Mouse (Mus musculus) heart, adult 2 months (tissue): Measurements from ENCODE around the gene Krt79. TPM values are rescaled to one million over a fixed set of nuclear protein-coding genes. Genes with fewer than 3 reads are reported as not detected.
A peak's percentile ranks its signal among the peaks of the same experiment; 100 is the strongest.

ENCODE experiments used
- DNase-seq, 2 experiments: peaks; one replicate each; pipeline ENCODE4 v3.0.0; 2021
- H3K27ac ChIP-seq: fragments of 200-600 bp; 2 replicates; pipeline ENCODE4 v1.8.1; 2022
- H3K27me3 ChIP-seq: fragments of 200-500 bp; 2 replicates; pipeline ENCODE4 v1.6.1; 2012; ENCODE audit warnings: mild to moderate bottlenecking, low read length, inconsistent platforms, mixed read lengths; ENCODE audit not compliant: control insufficient read depth, insufficient read depth
- H3K36me3 ChIP-seq: fragments of 200-500 bp; 2 replicates; pipeline ENCODE4 v1.6.1; 2012; ENCODE audit warnings: low read length, inconsistent platforms; ENCODE audit not compliant: control insufficient read depth, insufficient read depth
- H3K4me1 ChIP-seq: fragments of 200-500 bp; 2 replicates; pipeline ENCODE4 v1.6.1; 2011; ENCODE audit warnings: low read length; ENCODE audit not compliant: control insufficient read depth, insufficient read depth
- H3K4me3 ChIP-seq: fragments of 200-600 bp; 2 replicates; pipeline ENCODE4 v1.8.1; 2022
- H3K79me2 ChIP-seq: fragments of 200-500 bp; replicated peaks from 2 replicates; pipeline ENCODE4 v1.6.1; 2012; ENCODE audit warnings: mild to moderate bottlenecking, inconsistent platforms, low read length, moderate library complexity, mixed read lengths; ENCODE audit not compliant: control insufficient read depth, insufficient read depth
- H3K9ac ChIP-seq: fragments of 200-500 bp; 2 replicates; pipeline ENCODE4 v1.6.1; 2012; ENCODE audit warnings: low read depth, mild to moderate bottlenecking, control low read depth, inconsistent platforms, low read length, mixed read lengths
- CTCF ChIP-seq: fragments of 200-600 bp; IDR thresholded peaks from 2 replicates; pipeline ENCODE4 v1.8.1; 2022; ENCODE audit warnings: antibody characterized with exemption, mild to moderate bottlenecking, moderate library complexity
- EP300 ChIP-seq: fragments of 200-500 bp; IDR thresholded peaks from 2 replicates; pipeline ENCODE4 v1.6.1; 2011; ENCODE audit warnings: low read depth, low read length, control low read depth; ENCODE audit not compliant: insufficient read depth
- POLR2A ChIP-seq: fragments of 200-500 bp; IDR thresholded peaks from 2 replicates; pipeline ENCODE4 v1.6.1; 2011; ENCODE audit warnings: mild to moderate bottlenecking, low read depth, low read length, control low read depth; ENCODE audit not compliant: insufficient read depth
- WGBS: fragments of 180-500 bp; shearing (Covaris S2); methylation state at CpG from one replicate; pipeline ENCODE4 v1.1.7; 2018; 5-methylcytosine and 5-hydroxymethylcytosine counted together
- intact Hi-C: fragments of 180-260 bp; cut with DNase I; formaldehyde crosslinking; loops from one replicate; pipeline ENCODE4 v1.15.1; 2025
- polyA plus RNA-seq: library from polyadenylated mRNA; depleted of rRNA; stranded (reverse); fragments of >200 nt; gene quantifications from 2 replicates; pipeline ENCODE4 v1.2.3, GENCODE M21; 2012
- total RNA-seq, 2 experiments: library from RNA; stranded (reverse); gene quantifications; 2 replicates each; pipeline ENCODE4 v1.2.3; 2021

The Krt79 gene
- total and polyA plus RNA-seq, 3 experiments = 0.27 to 1.5 TPM; not detected in 1

GRCm38 (mm10) chr15:101974083-101974845 lies 34.1 kb upstream of the Krt79 start:
- Histone ChIP-seq H3K4me3 (no peak overlapping the region), H3K4me1 (peaks cover 16% of the 10 kb centered on the region), H3K36me3 (no peaks in the 10 kb centered on the region; the same call in 1 of the 2 replicates), H3K27me3 (no peaks in the 10 kb centered on the region), H3K9ac (no peak overlapping the region), H3K27ac (peak overlapping the region; percentile 24), H3K79me2 (no peaks in the 10 kb centered on the region)
- WGBS = 36% methylated on average over 16 of the region's 16 CpGs
- intact Hi-C loops = no loop called here
- peak; percentile 46 for DNase-seq
- 0 out of 2 replicates have a peak, but pooled peaks have one; percentile 1 for TF ChIP-seq CTCF
- no peak for TF ChIP-seq POLR2A

GRCm38 (mm10) chr15:101973414-101974077 lies 33.4 kb upstream of the Krt79 start:
- DNase-seq = peak; percentile 89 to 98
- H3K4me3 ChIP-seq = no peak overlapping the region
- H3K36me3 ChIP-seq = no peaks in the 10 kb centered on the region; the same call in 1 of the 2 replicates
- no peaks in the 10 kb centered on the region for H3K27me3 ChIP-seq
- H3K9ac ChIP-seq = no peak overlapping the region
- H3K4me1 ChIP-seq = peaks cover 16% of the 10 kb centered on the region
- intact Hi-C loops = loop anchor here (1.0 to 2.0 kb wide), 4 partner anchors 11 to 635 kb away; no protein-coding TSS in a partner anchor
- no peaks in the 10 kb centered on the region for H3K79me2 ChIP-seq
- 15% methylated on average over 15 of the region's 15 CpGs for WGBS
- peak overlapping the region; percentile 24 for H3K27ac ChIP-seq
- TF ChIP-seq EP300 = peak; percentile 87
- TF ChIP-seq POLR2A = no peak
- peak; percentile 100; the same call in 1 of the 2 replicates for TF ChIP-seq CTCF

DNA sequence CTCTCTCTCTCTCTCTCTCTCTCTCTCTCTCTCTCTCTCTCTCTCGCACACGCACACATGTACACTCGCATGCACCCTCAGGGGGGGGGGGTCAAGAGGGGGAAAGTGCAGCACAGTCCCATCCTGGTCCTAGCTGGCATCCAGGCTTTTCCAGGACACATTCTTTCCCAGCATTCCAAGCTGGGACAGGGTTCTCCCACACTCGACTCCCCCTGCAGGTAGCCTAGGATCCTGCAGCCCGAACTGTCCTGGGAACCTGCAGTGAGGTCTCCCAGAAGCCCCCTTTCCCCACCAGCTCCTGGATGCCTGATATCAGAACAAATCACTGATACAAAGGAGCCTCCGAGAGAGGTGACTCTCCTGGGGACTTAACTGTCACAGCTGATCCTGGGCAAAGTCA lies 30.4 kb upstream of the Krt79 start:
- H3K27ac ChIP-seq = no peak overlapping the region
- H3K9ac ChIP-seq = no peak overlapping the region
- peak in 1 of 2 experiments; percentile 47 for DNase-seq
- peaks cover 5% of the 10 kb centered on the region for H3K4me1 ChIP-seq
- H3K4me3 ChIP-seq = no peak overlapping the region
- H3K79me2 ChIP-seq = no peaks in the 10 kb centered on the region
- 6% methylated on average over 3 of the region's 6 CpGs for WGBS
- no peaks in the 10 kb centered on the region for H3K36me3 ChIP-seq
- intact Hi-C loops = no loop called here
- TF ChIP-seq EP300 = no peak
- peak; percentile 79 for TF ChIP-seq CTCF
- H3K27me3 ChIP-seq = no peaks in the 10 kb centered on the region

DNA sequence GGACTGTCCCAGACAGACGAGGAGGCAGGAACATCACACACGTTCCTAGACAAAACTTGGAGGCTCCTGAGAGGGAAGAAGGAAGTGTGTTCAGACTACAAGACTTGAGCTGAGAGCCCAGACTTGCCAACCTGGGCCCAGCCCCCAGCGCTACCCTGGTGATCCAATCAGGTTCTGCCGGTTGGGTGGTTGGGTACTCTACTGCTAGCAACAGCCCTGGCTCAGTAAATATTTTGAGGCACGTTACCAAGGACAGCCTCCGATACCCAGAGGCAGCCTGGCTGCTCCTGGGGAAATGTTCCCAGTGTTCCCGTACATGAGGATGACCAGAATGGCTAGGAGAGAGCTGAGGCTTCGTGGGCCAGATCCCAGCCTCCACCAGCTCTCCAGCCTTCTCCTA lies 26.7 kb upstream of the Krt79 start:
- H3K4me3 ChIP-seq = no peak overlapping the region
- no peak overlapping the region for H3K9ac ChIP-seq
- DNase-seq = peak; percentile 33 to 64
- no peak overlapping the region; the same call in 1 of the 2 replicates for H3K27ac ChIP-seq
- no peaks in the 10 kb centered on the region for H3K36me3 ChIP-seq
- intact Hi-C loops = no loop called here
- WGBS = 67% methylated on average over 8 of the region's 8 CpGs
- no peaks in the 10 kb centered on the region for H3K27me3 ChIP-seq
- H3K4me1 ChIP-seq = no peaks in the 10 kb centered on the region
- TF ChIP-seq EP300 = no peak
- TF ChIP-seq CTCF = no peak
- H3K79me2 ChIP-seq = no peaks in the 10 kb centered on the region

DNA sequence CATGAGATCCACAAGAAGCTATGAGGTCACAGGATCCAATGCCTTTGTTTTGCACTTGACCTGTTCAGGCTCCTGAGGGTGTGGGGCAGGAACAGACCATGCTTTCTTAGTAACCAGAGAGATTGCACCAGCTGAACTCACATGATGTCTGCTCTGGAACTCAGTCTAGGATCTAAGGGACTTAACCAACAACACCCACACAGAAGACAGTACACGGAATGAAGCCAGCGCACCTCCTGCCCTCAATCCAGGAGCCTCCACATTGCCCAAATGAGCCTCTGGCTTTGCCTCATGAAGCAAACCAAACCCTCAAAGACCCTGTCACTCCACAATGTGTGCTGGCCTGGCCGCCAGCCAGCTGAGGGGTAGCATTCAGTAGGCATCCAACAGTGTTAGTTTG lies 18.8 kb upstream of the Krt79 start:
- Histone ChIP-seq H3K4me3 (no peak overlapping the region), H3K9ac (no peak overlapping the region), H3K4me1 (no peaks in the 10 kb centered on the region), H3K79me2 (no peaks in the 10 kb centered on the region), H3K36me3 (no peaks in the 10 kb centered on the region), H3K27me3 (no peaks in the 10 kb centered on the region), H3K27ac (no peak overlapping the region)
- TF ChIP-seq EP300 = no peak
- no peak for TF ChIP-seq POLR2A
- intact Hi-C loops = no loop called here
- WGBS = 85% methylated on average over 3 of the region's 3 CpGs
- DNase-seq = no peak

DNA sequence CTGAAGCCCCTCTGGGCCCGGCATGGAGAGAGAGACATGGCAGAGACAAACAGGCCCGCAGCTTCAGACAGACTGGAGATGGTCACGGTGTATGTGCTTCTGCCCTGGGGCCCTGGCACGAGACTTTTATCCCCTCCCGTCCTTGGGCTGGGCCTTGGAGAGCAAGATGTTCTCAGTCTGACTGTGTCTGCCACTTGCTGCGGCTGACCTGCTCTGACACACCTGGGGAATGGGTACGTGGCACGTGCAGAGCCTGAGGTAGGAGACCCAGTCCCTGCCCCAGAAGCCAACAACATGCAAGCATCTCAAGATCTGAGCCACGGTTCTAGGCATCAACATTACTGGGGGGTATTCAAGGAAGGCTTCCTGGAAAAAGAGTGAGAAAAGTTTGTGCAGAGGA lies 14.1 kb upstream of the Krt79 start, which contains the start of gene Krt78:
Gene Krt78, minus strand, starts transcription at position 101 of the 400 bp plus-strand sequence.
- intact Hi-C loops = no loop called here
- 81% methylated on average over 9 of the region's 9 CpGs for WGBS
- Histone ChIP-seq H3K4me3 (no peak within 1 kb of the TSS), H3K27me3 (no peaks in the 10 kb centered on the region), H3K4me1 (no peaks in the 10 kb centered on the region), H3K9ac (no peak within 1 kb of the TSS), H3K79me2 (no peaks in the 10 kb centered on the region), H3K36me3 (no peaks in the 10 kb centered on the region), H3K27ac (no peak within 1 kb of the TSS)
- TF ChIP-seq CTCF = no peak
- TF ChIP-seq POLR2A = no peak
- no peak for TF ChIP-seq EP300
- DNase-seq = no peak
